Mouse (Mus musculus): Measurements from ENCODE around the gene Tenm4.

GRCm38 (mm10) chr7:96678236-96678635 is 507.2 kb downstream of the Tenm4 start:
- TF ChIP-seq CTCF (IDR thresholded peaks at IDR 0.05) (no peak), EP300 (IDR thresholded peaks at IDR 0.05) (no peak)

Measured in lung, postnatal 0 days (tissue).